Mouse (Mus musculus) MEL (cell line): ENCODE measurements around the gene Sdhaf3.

Source experiments
- CHD1 ChIP-seq: IDR thresholded peaks from 2 replicates; pipeline ENCODE4 v1.6.1; 2012; ENCODE audit warnings: low read depth, mild to moderate bottlenecking, inconsistent platforms, low read length, improper control_type of control experiment
- E2F4 ChIP-seq: IDR thresholded peaks from 2 replicates; pipeline ENCODE4 v1.6.1; 2011; ENCODE audit warnings: low read depth, low read length, improper control_type of control experiment, borderline replicate concordance
- ELF1 ChIP-seq: IDR thresholded peaks from 2 replicates; pipeline ENCODE4 v1.6.1; 2014; ENCODE audit warnings: low read depth, mild to moderate bottlenecking, inconsistent platforms, low read length, improper control_type of control experiment, moderate library complexity
- MAZ ChIP-seq: IDR thresholded peaks from 2 replicates; pipeline ENCODE4 v1.6.1; 2012; ENCODE audit warnings: low read depth, mild to moderate bottlenecking, inconsistent platforms, low read length, improper control_type of control experiment
- MXI1 ChIP-seq: IDR thresholded peaks from 2 replicates; pipeline ENCODE4 v1.6.1; 2011; ENCODE audit warnings: mild to moderate bottlenecking, low read depth, low read length, improper control_type of control experiment
- POLR2A ChIP-seq, 2 experiments: IDR thresholded peaks; 2 replicates each; pipeline ENCODE4 v1.6.1; 2011 to 2012; ENCODE audit warnings: low read length in 2 of 2, mild to moderate bottlenecking in 2 of 2, control low read depth in 1 of 2, improper control_type of control experiment in 1 of 2, low read depth in 1 of 2, moderate library complexity in 1 of 2; ENCODE audit not compliant: control insufficient read depth in 1 of 2, insufficient read depth in 1 of 2, poor library complexity in 1 of 2
- POLR2AphosphoS2 ChIP-seq: IDR thresholded peaks from 2 replicates; pipeline ENCODE4 v1.6.1; 2011; ENCODE audit warnings: low read length, improper control_type of control experiment
- RAD21 ChIP-seq: IDR thresholded peaks from 2 replicates; pipeline ENCODE4 v1.6.1; 2011; ENCODE audit warnings: mild to moderate bottlenecking, low read depth, low read length, improper control_type of control experiment
- UBTF ChIP-seq: IDR thresholded peaks from 2 replicates; pipeline ENCODE4 v1.6.1; 2012; ENCODE audit warnings: low read depth, mild to moderate bottlenecking, inconsistent platforms, low read length, improper control_type of control experiment, moderate library complexity, borderline replicate concordance; ENCODE audit not compliant: insufficient read depth
- ZC3H11A ChIP-seq: IDR thresholded peaks from 2 replicates; pipeline ENCODE4 v1.6.1; 2012; ENCODE audit warnings: low read depth, mild to moderate bottlenecking, inconsistent platforms, low read length, improper control_type of control experiment

DNA sequence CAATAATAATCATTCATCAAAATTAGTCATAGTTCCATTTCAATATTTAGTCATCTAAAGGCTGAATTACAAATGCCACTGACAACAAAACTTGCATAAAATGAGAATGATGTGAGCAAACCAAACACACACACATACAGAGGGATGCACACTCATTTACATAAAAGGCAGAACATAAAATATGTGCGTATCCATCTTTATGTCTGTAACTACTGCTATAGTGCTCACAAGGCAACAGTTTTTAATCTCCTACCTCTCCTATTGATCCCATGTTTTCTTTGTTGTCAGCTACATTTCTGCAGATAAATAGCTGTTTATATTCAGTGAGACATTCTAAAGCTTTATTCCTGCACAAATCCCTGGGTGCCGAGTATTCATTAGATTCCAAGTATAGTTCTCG is 107.0 kb downstream of the Sdhaf3 start:
- TF ChIP-seq POLR2A (IDR thresholded peaks at IDR 0.05; ENCODE audit: control insufficient read depth in 1 of 2, insufficient read depth in 1 of 2, low read depth in 1 of 2, low read length in 2 of 2, poor library complexity in 1 of 2) (no peak), MXI1 (no peak), ZC3H11A (no peak), E2F4 (no peak), RAD21 (no peak), POLR2AphosphoS2 (no peak), CHD1 (no peak), UBTF (no peak), MAZ (no peak), ELF1 (no peak)
